Mouse (Mus musculus) hindbrain, embryonic 16.5 days (tissue): ENCODE measurements at regions not wholly inside any gene's neighbourhood (a gene's known extent, or its start where the extent isn't known, plus 50 kb on each side); places are given as distances from the start of the nearest gene placed in this dataset.
A peak's percentile ranks its signal among the peaks of the same experiment; 100 is the strongest.

ENCODE experiments used
- ATAC-seq: fragments of 200-750 bp; cut with Nextera tagmentation; 2 replicates; pipeline ENCODE4 v1.8.0; 2017; ENCODE audit warnings: moderate TSS enrichment, moderate library complexity
- H3K27ac ChIP-seq: fragments of 300-500 bp; sonication (generic); 2 replicates; pipeline ENCODE4 v1.5.1; 2014; ENCODE audit warnings: low read depth, mild to moderate bottlenecking, control low read depth, low read length, moderate library complexity
- H3K27me3 ChIP-seq: fragments of 300-500 bp; sonication (generic); replicated peaks from 2 replicates; pipeline ENCODE4 v1.6.1; 2014; ENCODE audit warnings: low read length; ENCODE audit not compliant: control insufficient read depth, insufficient read depth
- H3K36me3 ChIP-seq: fragments of 300-500 bp; sonication (generic); 2 replicates; pipeline ENCODE4 v1.6.1; 2014; ENCODE audit warnings: mild to moderate bottlenecking, low read length, moderate library complexity, mixed read lengths; ENCODE audit not compliant: control insufficient read depth, insufficient read depth
- H3K4me1 ChIP-seq: fragments of 300-500 bp; sonication (generic); 2 replicates; pipeline ENCODE4 v1.6.1; 2014; ENCODE audit warnings: low read depth, low read length; ENCODE audit not compliant: control insufficient read depth, insufficient read depth
- H3K4me2 ChIP-seq: fragments of 300-500 bp; sonication (generic); 2 replicates; pipeline ENCODE4 v1.6.1; 2014; ENCODE audit warnings: mild to moderate bottlenecking, low read length, control low read depth, moderate library complexity
- H3K4me3 ChIP-seq: fragments of 300-500 bp; sonication (generic); 2 replicates; pipeline ENCODE4 v1.5.1; 2014; ENCODE audit warnings: mild to moderate bottlenecking, low read length, control low read depth, moderate library complexity
- H3K9ac ChIP-seq: fragments of 300-500 bp; sonication (generic); 2 replicates; pipeline ENCODE4 v1.6.1; 2014; ENCODE audit warnings: low read depth, mild to moderate bottlenecking, control low read depth, low read length, moderate library complexity
- H3K9me3 ChIP-seq: fragments of 300-500 bp; sonication (generic); 2 replicates; pipeline ENCODE4 v1.6.1; 2014; ENCODE audit warnings: mild to moderate bottlenecking, low read length, moderate library complexity; ENCODE audit not compliant: control insufficient read depth
- WGBS: fragments of 180-500 bp; shearing (Covaris S2); extraction: QIAGEN DNeasy Blood & Tissue Kit; methylation state at CpG from one replicate; pipeline ENCODE4 v1.1.7; 2014; 5-methylcytosine and 5-hydroxymethylcytosine counted together

- Histone ChIP-seq H3K9me3 (no peaks in the 10 kb centered on the region), H3K4me1 (no peaks in the 10 kb centered on the region), H3K36me3 (no peaks in the 10 kb centered on the region), H3K4me2 (no peak overlapping the region), H3K27me3 (no peaks in the 10 kb centered on the region), H3K27ac (no peak overlapping the region), H3K9ac (no peak overlapping the region), H3K4me3 (no peak overlapping the region)
- ATAC-seq, result no peak
- WGBS, result 84% methylated on average over 7 of the region's 7 CpGs
These were observed 111.4 kb downstream of the Arrdc4 start for GRCm38 (mm10) chr7:68637556-68638215.

DNA sequence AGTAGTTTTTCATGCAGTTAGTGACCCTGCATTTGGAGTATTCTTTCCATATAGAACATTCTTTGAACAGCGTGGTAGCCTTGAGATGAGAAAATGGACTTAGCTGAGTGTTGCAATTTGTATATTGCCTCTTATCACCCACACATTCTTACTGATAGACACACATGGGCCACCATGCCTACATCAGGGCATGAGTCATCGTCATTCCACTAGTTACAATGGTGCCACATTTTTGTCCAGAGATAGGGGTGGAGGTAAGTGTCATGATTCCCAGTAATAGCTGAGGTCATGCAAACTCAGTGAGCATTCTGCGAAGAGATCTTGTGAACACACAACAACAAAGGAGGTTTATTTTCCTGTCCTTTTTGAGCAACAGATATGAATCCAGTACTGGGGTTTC lies 128.0 kb downstream of the Arrdc4 start:
- H3K9ac ChIP-seq, result no peak overlapping the region
- WGBS, result 97% methylated on average over 3 of the region's 3 CpGs
- no peaks in the 10 kb centered on the region for H3K27me3 ChIP-seq
- H3K9me3 ChIP-seq, result no peaks in the 10 kb centered on the region; the same call in 1 of the 2 replicates
- H3K36me3 ChIP-seq, result no peaks in the 10 kb centered on the region
- no peak overlapping the region for H3K4me2 ChIP-seq
- H3K27ac ChIP-seq, result no peak overlapping the region
- H3K4me3 ChIP-seq, result no peak overlapping the region
- H3K4me1 ChIP-seq, result no peaks in the 10 kb centered on the region
- no peak for ATAC-seq

DNA sequence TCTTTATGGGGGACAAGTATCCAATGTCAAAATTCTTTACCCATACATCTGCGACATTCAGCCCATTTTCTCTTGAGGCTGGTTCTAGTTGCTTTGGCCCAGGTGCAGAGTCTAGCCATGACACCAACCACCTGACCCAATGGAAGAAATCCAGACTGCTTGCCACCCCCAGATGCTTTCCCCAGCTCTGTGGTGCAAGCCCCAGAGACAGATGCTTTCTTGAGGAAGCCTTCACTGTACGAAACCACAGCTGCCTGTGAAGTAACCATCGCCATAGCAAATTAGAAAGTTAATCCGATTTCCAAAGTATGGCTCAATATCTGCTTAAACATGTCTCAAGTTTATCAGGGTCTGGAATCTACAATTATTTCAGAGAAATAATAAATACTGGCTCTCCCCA lies 138.5 kb downstream of the Arrdc4 start:
- no peak overlapping the region for H3K9ac ChIP-seq
- no peak for ATAC-seq
- H3K36me3 ChIP-seq, result no peaks in the 10 kb centered on the region
- no peaks in the 10 kb centered on the region for H3K4me1 ChIP-seq
- H3K4me2 ChIP-seq, result no peak overlapping the region
- H3K27me3 ChIP-seq, result no peaks in the 10 kb centered on the region
- 93% methylated on average over 4 of the region's 4 CpGs for WGBS
- no peaks in the 10 kb centered on the region for H3K9me3 ChIP-seq
- no peak overlapping the region for H3K27ac ChIP-seq
- no peak overlapping the region for H3K4me3 ChIP-seq

DNA sequence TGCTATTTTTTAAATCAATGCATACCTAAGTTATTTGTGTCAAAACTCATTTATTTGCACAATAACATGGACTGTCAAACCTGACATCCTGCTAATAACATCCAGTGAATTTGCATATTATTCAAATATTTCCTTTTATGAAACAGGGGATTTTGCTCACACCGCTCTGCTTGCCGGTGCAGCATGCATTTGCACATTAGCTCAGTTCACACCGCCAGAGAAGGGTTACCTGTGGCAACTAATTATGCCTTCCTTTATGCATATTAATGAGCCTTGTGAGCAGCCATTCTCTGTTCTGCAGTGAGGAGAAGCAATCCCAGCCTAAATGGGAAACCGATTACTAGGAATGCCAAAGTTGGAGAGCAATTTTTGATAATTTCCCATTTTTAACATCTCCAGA lies 141.9 kb downstream of the Arrdc4 start:
- H3K27ac ChIP-seq, result no peak overlapping the region
- WGBS, result 32% methylated on average over 4 of the region's 4 CpGs
- H3K4me3 ChIP-seq, result no peak overlapping the region
- H3K27me3 ChIP-seq, result no peaks in the 10 kb centered on the region
- H3K36me3 ChIP-seq, result no peaks in the 10 kb centered on the region
- no peak overlapping the region for H3K9ac ChIP-seq
- no peaks in the 10 kb centered on the region for H3K9me3 ChIP-seq
- peak; percentile 72; the same call in 1 of the 2 replicates for ATAC-seq
- no peaks in the 10 kb centered on the region for H3K4me1 ChIP-seq
- H3K4me2 ChIP-seq, result no peak overlapping the region

DNA sequence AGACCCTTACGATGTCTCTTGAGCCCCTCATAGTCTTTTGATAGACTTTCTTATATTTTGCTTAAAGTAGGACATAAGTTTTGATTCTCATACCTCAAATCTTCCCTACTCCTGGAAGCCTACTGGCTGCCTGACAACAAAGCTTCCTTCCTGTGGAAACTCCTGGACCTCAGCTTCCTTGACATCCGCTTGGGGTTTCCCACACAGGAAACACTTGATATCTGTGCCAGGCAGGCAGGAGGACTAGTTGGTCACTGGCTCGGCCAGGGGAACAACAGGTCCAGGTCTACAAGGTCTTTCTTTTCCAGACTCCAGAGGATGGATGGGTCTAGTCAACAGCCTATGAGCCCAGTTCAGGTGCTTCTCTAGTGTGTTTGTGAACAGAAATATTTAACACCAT lies 142.8 kb downstream of the Arrdc4 start:
- Histone ChIP-seq H3K27ac (no peak overlapping the region), H3K9me3 (no peaks in the 10 kb centered on the region)
- WGBS, result 91% methylated on average over 3 of the region's 3 CpGs

DNA sequence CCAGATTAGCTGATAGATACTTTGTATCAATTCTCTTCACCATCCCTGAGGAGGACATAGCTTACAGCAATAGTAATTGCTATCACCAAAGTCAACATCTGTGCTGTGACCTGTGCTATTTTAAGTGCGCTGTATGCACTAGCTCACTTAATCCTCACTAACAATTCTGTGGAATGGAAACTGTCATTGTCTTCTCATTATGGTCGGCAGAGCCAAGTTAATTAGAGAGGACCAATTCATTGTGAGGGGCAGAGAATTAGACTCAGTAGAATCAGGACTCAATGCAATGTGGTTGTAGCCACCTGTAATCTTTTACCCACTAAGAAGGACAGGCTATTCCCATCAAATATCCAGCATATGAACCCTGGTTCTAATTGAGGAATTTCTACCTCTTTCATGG lies 145.3 kb downstream of the Arrdc4 start:
- H3K36me3 ChIP-seq, result no peaks in the 10 kb centered on the region
- H3K4me3 ChIP-seq, result no peak overlapping the region
- no peak overlapping the region for H3K9ac ChIP-seq
- no peaks in the 10 kb centered on the region for H3K4me1 ChIP-seq
- no peaks in the 10 kb centered on the region for H3K27me3 ChIP-seq
- no peaks in the 10 kb centered on the region for H3K9me3 ChIP-seq
- 81% methylated on average over 2 of the region's 2 CpGs for WGBS
- H3K27ac ChIP-seq, result no peak overlapping the region
- no peak for ATAC-seq
- no peak overlapping the region for H3K4me2 ChIP-seq

More for the DNA sequence above, 142.8 kb downstream of the Arrdc4 start:
- H3K9ac ChIP-seq, result no peak overlapping the region
- no peak overlapping the region for H3K4me2 ChIP-seq
- no peaks in the 10 kb centered on the region for H3K36me3 ChIP-seq
- no peaks in the 10 kb centered on the region for H3K4me1 ChIP-seq
- no peak for ATAC-seq
- no peak overlapping the region for H3K4me3 ChIP-seq
- H3K27me3 ChIP-seq, result no peaks in the 10 kb centered on the region

GRCm38 (mm10) chr7:68602003-68602402 lies 147.0 kb downstream of the Arrdc4 start:
- Histone ChIP-seq H3K27ac (no peak overlapping the region), H3K4me1 (no peaks in the 10 kb centered on the region), H3K27me3 (no peaks in the 10 kb centered on the region), H3K9ac (no peak overlapping the region), H3K4me3 (no peak overlapping the region), H3K36me3 (no peaks in the 10 kb centered on the region), H3K9me3 (no peaks in the 10 kb centered on the region), H3K4me2 (no peak overlapping the region)
- 80% methylated on average over 6 of the region's 6 CpGs for WGBS
- ATAC-seq, result no peak

GRCm38 (mm10) chr7:68594017-68594386 lies 155.0 kb downstream of the Arrdc4 start:
- H3K27ac ChIP-seq, result no peak overlapping the region
- peak overlapping the region; percentile 31; the same call in 1 of the 2 replicates for H3K4me2 ChIP-seq
- H3K36me3 ChIP-seq, result no peaks in the 10 kb centered on the region
- no peak overlapping the region for H3K4me3 ChIP-seq
- no peak overlapping the region for H3K9ac ChIP-seq
- WGBS, result 61% methylated on average over 4 of the region's 4 CpGs
- no peaks in the 10 kb centered on the region for H3K9me3 ChIP-seq
- H3K27me3 ChIP-seq, result no peaks in the 10 kb centered on the region
- ATAC-seq, result no peak
- no peaks in the 10 kb centered on the region for H3K4me1 ChIP-seq

- H3K4me1 ChIP-seq, result no peaks in the 10 kb centered on the region
- H3K27ac ChIP-seq, result no peak overlapping the region
- H3K9me3 ChIP-seq, result no peaks in the 10 kb centered on the region
- no peak overlapping the region for H3K4me3 ChIP-seq
- ATAC-seq, result peak; percentile 54; the same call in 1 of the 2 replicates
- no peaks in the 10 kb centered on the region for H3K36me3 ChIP-seq
- H3K27me3 ChIP-seq, result no peaks in the 10 kb centered on the region
- H3K4me2 ChIP-seq, result peak overlapping the region; percentile 31
- WGBS, result 30% methylated on average over 15 of the region's 15 CpGs
- H3K9ac ChIP-seq, result no peak overlapping the region
These were observed 155.6 kb downstream of the Arrdc4 start for GRCm38 (mm10) chr7:68593344-68594016.
